Mouse (Mus musculus): ENCODE data around the gene Dhcr7.

Gene Dhcr7

DNA sequence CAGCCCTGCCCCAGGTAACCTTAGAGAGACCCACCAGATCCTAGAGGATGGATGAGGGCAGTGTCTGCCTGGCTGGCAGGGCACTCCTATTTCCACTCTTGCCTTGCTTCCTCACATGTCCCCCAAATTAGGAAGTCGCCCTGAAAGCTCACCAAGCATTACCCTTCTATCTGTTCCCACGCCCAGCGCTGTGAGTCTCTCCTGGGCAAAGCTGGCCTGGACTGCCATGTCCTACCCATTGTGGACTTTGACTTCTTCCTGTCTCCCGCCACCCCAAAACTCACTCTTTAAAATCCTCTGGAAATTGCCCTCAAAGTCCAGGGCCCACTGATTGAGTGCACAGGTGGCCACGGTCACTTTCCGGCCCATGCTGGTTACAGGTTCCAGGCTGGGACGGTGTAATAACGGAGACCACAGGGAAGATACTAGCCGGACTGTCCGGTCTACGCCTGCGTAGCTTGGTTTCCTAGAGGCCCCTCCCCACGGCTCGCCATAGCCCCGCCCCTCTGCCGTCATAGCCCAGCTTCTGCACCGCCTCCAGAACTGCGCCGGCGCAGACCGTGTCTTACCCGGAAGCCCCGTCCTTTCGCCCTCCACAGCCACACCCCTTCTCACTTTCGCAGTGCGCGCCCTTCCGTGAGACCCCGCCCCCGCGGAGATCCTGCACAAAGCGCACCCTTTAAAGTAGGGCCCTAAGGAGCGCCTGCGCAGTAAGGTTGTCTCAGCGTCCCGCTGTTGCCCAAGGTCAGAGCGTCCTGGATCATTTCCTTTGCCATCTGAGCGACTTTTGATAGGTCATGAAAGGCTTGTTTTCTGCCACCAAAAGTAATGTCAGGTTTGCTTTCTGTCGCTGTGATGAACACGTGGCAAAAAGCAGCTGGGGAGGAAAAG lies at the start of gene Dhcr7, which contains the start of gene Nadsyn1:
TSS of gene Dhcr7 (plus strand) at position 771 of the 891 bp plus-strand sequence.
TSS of gene Nadsyn1 (minus strand) at position 475 of the 891 bp plus-strand sequence.
- peak; percentile 96 for DNase-seq (ENCODE audit: low read depth, low spot score)

DNA sequence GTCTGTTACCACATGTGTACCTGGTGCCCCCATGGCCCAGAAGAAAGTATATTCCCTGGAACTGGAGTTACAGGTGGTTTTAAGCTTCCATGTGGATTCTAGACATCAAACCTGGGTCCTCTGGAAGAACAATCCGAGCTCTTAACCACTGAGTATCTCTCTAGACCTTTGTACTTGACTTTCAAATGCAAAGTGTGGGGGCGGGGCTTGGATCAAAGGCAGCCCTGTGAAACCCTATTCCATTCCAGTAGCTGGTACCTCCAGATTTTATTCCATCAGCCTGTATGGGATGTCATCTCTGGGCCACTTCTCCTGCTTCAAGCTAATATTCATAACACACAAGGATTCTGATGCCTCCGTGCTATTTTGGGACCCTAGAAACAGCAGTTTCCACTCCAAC lies 46.8 kb upstream of the Dhcr7 start:
- DNase-seq (ENCODE audit: low read depth, low spot score) = no peak

DNA sequence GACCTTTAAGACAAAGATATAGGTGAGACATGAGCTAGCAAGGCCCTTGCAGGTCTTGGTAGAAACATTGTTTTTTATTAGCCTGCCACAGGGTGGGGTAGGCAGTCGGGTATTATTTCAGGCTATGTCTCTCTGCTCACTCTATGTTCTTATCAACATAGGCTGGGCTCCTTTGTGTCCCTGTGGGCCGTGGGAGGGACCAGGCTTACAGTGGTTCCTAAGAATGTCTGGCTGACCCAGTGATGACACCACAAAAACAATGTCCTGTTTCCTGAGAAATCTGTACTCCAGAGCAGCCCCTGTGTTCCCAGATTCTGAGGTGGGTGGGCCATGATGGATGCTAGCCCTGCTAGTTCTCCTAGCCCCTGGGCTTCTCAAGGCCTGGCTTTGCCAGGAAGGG lies 45.6 kb upstream of the Dhcr7 start:
- no peak for DNase-seq (ENCODE audit: low read depth, low spot score)

DNA sequence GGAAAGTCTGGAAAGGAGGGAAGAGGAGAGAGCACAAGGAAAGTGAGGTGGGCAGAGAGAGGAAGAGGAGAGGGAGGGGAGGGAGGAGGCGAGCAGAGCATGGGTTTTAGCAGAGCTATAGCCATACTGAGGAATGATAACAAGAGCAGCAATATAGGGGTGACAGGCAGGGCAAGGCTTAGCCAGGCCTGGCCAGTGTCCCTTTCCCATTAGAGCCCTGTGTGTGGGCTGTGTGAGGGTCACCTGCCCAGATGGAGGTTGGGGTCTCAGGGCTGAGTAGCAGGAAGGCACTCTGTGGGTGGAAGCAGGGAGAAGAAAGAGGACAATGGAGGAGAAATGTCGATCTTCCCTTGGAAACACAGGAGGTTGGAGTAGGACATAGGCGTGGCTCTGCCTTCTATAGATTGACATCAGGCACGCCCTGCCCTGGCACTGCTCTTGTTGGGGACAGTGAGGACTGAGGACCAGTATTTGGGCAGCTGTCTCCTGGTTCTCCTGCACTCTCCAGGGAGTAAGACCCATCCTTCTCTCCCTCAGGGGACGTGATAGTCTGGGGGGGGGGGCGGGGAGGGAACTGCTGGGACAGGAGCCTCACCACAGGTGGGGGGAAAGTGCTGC lies 39.5 kb upstream of the Dhcr7 start:
- DNase-seq (ENCODE audit: low read depth, low spot score) = no peak

DNA sequence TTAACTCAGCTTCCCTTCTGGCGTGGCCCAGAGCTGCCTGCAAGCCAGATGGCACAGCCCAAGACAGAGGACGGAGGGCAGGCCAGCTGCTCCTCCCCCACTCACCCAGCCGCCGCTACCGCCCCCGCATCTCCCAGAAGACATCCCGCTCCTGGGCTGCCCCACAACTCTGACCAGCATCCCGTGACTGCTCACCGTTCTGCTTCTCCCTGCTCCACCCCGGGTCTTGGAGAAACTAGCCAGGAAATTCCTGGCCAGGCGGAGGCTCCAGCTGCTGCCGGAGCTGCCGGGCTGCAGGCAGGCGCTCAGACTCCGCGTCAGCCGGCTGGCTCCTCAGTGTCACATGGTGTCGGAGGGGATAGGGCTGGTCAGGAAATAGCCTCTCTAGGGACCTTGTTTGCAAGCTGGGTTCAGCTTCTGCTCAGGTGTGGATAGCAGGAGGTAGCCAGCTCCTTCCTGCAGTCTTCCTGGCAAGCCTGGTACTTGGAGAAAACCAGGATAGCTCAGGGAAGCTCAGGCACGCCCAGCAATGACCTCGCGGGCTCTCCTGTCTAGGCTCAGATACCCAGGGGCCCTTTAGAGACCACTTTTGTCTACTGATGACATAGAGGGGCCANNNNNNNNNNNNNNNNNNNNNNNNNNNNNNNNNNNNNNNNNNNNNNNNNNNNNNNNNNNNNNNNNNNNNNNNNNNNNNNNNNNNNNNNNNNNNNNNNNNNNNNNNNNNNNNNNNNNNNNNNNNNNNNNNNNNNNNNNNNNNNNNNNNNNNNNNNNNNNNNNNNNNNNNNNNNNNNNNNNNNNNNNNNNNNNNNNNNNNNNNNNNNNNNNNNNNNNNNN lies 38.7 kb upstream of the Dhcr7 start, which contains the start of gene Mrgpre:
TSS of gene Mrgpre (minus strand) at position 505 of the 834 bp plus-strand sequence.
- no peak for DNase-seq (ENCODE audit: low read depth, low spot score)

DNA sequence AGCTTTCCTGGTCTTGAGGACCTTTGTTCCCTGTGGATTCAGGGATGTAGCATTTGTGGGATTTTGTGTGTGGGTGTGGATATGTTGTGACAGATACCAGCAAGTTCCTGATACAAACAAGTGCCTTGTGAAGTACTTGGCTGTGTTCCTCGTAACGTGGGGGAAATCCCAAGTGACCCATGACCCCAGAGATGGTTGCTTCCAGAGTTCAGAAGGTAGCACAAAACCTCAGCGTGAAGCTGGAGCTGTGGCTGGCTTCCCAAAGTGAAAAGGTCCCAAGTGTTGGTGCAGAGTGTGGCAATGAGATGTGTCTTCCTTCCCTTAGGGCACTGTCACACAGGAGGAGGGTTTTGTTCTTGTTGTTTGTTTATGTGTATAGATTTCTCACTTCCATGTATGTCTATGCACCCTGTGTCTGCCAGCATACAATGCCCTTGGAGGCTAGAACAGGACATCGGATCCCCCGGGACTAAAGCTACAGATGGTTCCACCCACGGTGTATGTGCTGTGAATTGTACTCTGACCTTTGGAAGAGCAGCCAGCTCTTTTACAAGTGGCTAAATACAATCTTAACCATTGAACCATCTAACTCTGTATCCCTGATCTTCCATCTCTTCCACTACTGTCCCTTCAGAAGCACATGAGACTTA lies 30.5 kb upstream of the Dhcr7 start:
- no peak for DNase-seq (ENCODE audit: low read depth, low spot score)

DNA sequence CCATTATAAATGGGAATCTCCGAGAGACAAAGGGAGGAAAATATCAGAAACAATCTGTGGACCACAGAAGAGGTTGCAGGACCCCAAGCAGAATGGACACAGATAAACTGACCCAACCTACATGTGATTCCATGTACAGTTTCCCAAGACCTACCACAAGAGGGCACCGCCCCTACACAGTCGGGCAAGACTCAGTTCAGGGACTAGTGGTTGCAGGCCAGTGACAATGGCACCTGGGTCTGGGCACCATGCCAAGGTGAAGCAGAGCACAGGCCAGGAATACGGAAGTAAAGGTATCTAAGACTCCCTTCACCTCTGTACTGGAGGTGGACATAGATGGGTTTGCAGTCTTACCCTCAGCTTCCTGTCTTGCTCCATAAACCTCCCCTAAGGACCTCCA lies 29.8 kb upstream of the Dhcr7 start:
- no peak for DNase-seq (ENCODE audit: low read depth, low spot score)

DNA sequence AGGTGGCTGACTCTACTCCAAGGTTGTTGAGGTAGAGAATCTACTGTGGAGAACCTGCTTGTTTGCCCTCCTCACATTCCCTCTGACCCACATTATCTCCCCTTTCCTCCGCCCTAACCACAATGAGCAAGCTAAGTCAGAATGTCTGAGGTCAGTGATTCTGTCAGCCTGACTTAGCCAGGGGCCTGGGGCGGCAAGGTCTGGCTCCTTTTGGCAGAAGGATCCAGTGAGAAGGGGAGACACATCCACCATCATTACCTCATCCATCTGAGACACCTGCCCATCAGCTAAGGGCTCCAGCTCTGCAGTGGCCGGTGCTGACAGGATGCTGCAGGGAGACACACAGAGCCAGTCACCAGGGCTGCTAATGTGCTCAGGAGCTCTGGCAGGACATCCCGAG lies 24.2 kb upstream of the Dhcr7 start:
- DNase-seq (ENCODE audit: low read depth, low spot score) = no peak

DNA sequence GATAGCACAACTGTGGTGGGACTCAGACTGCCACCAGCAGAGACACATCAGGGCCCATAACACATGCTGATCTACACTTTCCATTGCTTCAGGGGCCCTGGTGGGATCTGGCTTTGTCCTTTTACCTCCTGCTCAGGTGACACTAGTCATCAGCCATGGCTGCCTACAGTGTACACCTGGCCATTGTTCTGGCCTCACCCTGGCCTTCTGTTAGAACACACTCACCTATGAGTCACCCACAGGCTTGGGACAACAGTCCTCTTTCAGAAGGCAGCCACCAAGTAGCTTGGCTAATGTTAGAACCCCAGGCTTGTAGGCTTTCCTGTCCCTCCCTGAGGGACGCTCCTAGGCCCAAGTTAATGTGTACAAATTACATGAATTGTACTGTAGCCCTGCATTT lies 22.2 kb upstream of the Dhcr7 start:
- no peak for DNase-seq (ENCODE audit: low read depth, low spot score)

DNA sequence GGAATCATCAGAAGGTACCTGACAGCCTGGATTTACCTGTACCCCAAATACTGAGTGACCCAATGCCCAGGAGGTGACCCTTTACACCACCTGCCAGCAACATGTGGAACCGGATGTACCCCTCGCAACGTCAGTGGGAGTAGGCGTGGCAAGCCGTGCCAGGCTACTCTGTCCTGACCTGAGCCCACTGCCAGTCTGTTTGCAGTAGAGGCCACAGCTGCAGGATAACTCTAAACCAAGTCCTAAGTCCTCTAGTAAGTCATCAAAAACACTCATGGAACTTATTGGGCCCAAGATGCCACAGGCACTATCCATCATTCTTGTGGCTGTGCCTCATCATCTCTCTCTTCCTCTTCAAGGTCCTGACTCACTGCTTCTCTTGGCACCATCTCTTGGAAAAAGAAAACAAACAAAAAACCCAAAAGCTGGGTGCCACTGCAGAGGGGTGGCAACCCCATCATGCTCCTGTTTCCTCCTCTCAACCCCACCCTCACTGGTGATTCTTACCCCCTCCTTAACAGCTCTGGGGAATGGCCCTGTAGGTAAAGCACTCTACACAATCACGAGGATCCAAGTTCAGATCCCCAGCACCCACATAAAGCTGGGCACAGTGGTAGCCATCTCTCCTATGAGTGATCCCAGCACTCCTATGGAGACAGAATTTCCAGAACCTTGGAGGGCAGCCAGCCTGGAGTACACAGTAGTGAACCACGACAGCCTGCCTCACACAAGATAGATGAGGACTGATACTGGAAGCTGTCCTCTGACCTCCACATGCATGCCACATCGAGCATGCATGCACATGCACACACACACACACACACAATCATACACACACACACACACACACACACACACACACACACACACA lies 21.5 kb upstream of the Dhcr7 start:
- no peak for DNase-seq (ENCODE audit: low read depth, low spot score)

DNA sequence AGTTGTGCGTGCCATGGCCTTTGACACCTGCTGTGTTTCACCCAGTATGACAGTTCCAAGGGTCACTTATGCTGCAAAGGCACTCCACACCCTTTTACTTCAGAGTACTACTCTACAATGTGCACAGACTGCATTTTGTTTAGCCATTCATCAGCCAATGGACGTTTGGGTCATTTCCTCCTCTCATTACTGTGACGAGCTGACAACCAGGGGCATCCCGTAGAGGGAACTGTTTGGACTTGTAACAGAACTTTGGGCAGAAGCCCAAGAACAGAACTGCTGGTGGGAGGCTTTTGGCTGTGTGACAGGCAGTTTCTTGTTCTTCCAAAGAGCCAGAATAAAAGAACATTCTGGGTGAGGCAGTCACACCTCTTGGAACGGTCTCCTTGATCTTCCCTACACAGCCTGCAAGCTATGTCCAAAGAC lies 17.7 kb upstream of the Dhcr7 start:
- DNase-seq (ENCODE audit: low read depth, low spot score) = no peak

DNA sequence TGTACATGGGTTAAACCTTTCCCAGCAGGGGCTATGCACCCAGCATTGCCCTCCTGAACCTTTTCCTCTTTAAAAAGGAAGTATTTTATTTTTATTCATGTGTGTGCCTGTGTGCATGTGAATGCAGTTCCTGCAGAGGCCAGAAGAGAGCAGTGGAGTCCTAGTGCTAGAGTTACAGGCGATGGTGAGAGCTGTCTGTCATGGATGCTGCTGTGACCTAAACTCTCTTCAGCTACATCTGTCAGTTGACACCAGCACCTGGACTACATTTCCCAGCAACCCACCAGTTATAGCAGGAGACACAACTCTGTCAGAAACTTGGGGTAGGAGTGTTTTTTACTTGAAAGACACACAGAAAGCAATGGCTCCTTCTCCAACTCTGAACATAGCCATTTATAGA lies 14.0 kb upstream of the Dhcr7 start:
- no peak for DNase-seq (ENCODE audit: low read depth, low spot score)

DNA sequence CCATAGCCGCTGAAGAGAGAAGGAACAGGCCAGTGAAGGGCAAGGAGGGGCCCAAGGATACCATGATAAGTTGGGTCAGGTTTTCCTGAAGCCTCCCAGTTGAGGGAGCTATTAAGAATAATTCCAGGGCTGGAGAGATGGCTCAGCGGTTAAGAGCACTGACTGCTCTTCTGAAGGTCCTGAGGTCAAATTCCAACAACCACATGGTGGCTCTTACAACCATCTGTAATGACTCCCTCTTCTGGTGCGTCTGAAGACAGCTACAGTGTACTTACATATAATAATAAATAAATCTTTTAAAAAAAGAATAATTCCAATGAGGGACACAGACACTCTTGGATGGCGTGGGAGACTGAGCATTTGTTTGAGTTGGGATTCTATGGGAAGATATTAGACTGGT lies 3.7 kb upstream of the Dhcr7 start:
- no peak for DNase-seq (ENCODE audit: low read depth, low spot score)

DNA sequence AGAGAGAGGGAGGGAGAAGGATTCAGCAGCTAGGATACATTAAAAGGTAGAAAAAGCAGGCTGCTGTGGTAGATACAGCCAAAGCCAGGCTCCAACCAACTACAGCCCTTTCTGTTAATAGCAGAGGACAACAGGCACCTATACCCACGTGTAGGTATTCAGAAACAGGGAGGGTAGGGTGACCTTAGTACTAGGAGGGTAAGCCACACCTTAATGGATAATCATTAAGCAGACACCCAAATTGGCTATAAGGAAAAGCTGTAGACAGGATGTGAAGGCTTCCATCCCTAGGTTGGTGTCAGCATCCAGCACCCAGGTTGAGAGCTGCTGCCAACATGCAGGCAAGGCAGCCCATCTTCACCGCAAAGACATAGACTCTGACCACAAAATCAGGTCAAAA lies 1.7 kb upstream of the Dhcr7 start:
- no peak for DNase-seq (ENCODE audit: low read depth, low spot score)

DNA sequence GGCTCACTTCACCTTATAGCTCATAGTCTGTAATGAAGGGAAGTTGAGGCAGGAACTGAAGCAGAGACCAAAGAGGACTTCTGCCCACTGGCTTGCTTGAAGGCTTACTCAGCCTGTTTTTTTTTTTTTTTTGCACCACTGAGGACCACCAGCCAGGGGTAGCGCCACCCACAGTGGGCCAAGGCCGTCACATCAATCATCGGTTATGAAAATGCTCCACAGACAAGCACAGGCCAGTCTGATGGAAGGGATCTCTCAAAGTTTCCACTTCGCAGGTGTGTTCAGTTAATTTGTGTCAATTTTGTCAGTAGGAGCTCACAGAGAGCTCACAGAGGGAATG lies 291 bp downstream of the Dhcr7 start:
- DNase-seq (ENCODE audit: low read depth, low spot score) = no peak

DNA sequence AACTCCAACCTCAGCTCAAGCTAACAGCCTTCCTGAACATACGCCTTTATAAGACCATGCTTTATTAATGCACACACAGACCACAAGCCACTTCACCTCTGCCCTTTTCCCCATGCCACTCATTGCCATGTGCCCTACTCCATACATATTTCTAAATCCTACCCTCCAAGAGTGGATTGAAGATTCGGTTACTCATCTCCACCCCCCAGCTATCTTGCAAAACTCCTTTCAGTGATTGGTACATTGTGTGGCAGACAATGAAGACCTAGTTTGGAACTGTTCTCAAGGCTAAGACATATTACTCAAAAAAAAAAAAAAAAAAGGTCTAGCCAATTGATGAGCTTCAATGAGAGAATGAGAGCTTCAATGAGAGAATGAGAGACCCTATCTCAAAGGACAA lies 4.0 kb downstream of the Dhcr7 start:
- no peak for DNase-seq (ENCODE audit: low read depth, low spot score)

DNA sequence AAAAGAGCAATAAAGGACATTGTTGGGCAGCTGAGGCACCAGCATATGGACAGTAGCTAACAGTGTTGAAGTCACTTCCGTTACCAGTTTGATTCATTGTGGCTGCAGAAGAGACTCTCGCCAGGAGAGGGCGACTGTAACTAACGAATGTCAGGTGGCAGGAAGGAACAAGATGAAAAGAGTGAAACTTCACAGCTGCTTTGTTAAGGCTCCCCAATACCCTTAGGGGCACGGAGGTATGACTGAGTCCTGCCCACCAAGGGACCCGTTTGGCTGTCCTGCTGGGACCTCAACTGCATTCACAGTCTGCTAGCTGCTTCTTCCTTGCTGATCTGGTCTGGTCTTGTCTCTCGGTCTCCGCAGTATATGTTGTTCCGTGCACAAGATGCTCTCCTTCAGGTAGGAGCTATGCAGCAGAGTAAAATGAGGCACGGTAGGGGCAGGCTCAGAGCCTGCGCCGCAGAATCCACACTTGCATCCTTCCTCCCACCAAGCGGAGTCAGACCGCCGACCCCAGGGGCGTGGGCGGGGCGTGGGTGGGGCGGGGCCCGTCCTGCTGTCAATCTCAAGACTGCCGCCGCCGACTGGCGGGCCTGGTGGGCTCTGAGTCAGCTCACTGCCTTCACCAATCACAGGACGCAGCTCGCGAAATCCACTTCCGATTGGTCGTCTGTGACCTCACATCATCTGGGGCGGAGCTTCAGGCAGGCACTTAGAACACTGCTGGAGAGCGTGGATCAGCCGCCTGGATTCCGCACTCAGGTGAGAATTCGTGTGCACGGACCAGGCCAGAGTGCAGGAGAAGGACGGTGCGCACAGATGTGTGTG lies 6.8 kb downstream of the Dhcr7 start:
- peak; percentile 93 for DNase-seq (ENCODE audit: low read depth, low spot score)

DNA sequence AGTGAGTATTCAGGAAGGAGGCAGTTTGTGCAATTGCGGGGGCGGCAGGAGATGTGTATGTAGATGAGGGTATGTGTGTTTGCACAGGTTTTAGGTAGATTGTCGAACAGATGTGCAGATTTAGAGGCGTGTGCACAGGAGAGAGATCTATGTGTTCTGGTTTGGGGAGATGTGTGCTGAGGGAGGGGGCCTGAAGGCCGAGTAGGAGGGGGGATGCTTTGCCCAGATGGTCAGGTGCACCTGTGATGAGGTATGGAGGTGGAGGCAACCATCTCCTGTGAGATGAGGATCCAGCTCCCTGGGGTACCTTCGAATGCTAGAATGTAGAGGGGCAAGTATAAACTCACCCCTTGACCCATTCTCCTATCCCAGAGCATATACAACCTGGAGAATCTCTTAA lies 7.5 kb downstream of the Dhcr7 start:
- DNase-seq (ENCODE audit: low read depth, low spot score) = no peak

DNA sequence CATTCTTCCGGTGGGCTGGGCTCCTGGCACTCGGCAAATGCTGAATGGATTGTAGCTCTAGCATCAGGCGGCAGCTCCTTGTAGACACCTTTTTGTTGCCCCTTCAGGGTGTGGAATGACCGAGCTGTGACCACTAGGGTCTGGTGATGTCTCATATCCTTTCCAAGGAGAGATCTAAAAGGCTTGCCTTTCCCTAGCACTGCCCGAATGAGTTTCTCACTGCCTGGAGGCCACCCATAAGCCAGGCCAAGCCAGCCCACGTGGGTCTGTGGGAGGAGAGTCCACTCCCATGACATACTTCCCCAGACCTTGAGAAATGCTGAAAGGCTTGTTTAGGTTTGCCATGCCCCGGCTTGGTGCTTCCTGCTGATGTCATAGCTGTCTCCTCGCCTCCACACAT lies 9.3 kb downstream of the Dhcr7 start:
- DNase-seq (ENCODE audit: low read depth, low spot score) = no peak

DNA sequence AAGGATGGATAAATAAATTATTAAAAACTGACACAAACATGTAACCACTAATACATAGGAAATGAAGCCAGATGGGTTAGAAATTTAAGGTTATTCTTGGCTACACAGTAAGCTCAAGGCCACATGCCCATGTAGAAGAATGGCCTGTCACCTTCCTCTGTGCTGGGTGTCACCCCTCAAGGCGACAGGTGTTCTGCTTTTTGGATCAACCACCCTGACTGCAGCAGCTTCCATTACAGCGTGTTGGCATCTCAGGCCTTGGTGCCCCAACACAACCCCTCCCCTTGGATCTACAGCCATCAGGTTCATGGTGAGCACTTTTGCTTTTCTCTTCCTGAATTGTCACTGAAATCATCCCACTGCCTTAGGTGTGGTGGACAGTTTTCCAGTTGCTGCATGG lies 9.7 kb downstream of the Dhcr7 start:
- DNase-seq (ENCODE audit: low read depth, low spot score) = no peak

Data from WW6 (cell line).